Mouse (Mus musculus): ENCODE measurements around the gene Fam104a.
A peak's percentile ranks its signal among the peaks of the same experiment; 100 is the strongest.

GRCm38 (mm10) chr11:113660940-113661339 lies 23.0 kb downstream of the Fam104a start:
- TF ChIP-seq MAX (IDR thresholded peaks at IDR 0.05; ENCODE audit: low read length) (no peak), CTCF (IDR thresholded peaks at IDR 0.05 in 2 of 3, conservative IDR thresholded peaks at IDR 0.05 in 1 of 3; ENCODE audit: control insufficient read depth in 1 of 3, insufficient read depth in 1 of 3, low read depth in 2 of 3, low read length in 3 of 3, poor library complexity in 1 of 3, severe bottlenecking in 1 of 3) (no peak), POLR2A (IDR thresholded peaks at IDR 0.05; ENCODE audit: control insufficient read depth in 1 of 2, insufficient read depth in 1 of 2, low read depth in 1 of 2, low read length in 2 of 2, poor library complexity in 1 of 2) (0 out of 4 replicates have a peak, but pooled peaks of 1 of the 2 experiments have one; percentile 9), ELF1 (IDR thresholded peaks at IDR 0.05; ENCODE audit: low read depth, low read length) (no peak), RCOR1 (IDR thresholded peaks at IDR 0.05; ENCODE audit: low read depth, low read length) (no peak), TAL1 (IDR thresholded peaks at IDR 0.05; ENCODE audit: low read length) (no peak), UBTF (IDR thresholded peaks at IDR 0.05; ENCODE audit: borderline replicate concordance, insufficient read depth, low read depth, low read length) (no peak), E2F4 (IDR thresholded peaks at IDR 0.05; ENCODE audit: borderline replicate concordance, low read depth, low read length) (no peak)

Measured in MEL (cell line).